Mouse (Mus musculus): Measurements from ENCODE around the gene Tanc2. TPM values are rescaled to one million over a fixed set of nuclear protein-coding genes. Genes with fewer than 3 reads are reported as not detected.

The Tanc2 gene
- polyA plus RNA-seq, 1 experiment = 8.0 TPM

GRCm38 (mm10) chr11:105953402-105953801 lies 363.6 kb downstream of the Tanc2 start:
- H3K9ac ChIP-seq (ENCODE audit: low read depth, poor library complexity, severe bottlenecking) = no peak overlapping the region
- H3K27me3 ChIP-seq (ENCODE audit: control insufficient read depth, insufficient read depth, low read length, poor library complexity, severe bottlenecking) = no peaks in the 10 kb centered on the region
- no peaks in the 10 kb centered on the region for H3K9me3 ChIP-seq (replicated peaks; ENCODE audit: control insufficient read depth, insufficient read depth, low read length, poor library complexity, severe bottlenecking)
- no peaks in the 10 kb centered on the region for H3K36me3 ChIP-seq (ENCODE audit: control insufficient read depth, insufficient read depth, low read length, poor library complexity, severe bottlenecking)
- H3K4me1 ChIP-seq (ENCODE audit: control insufficient read depth, insufficient read depth, low read length) = peaks cover 19% of the 10 kb centered on the region
- no peak overlapping the region for H3K27ac ChIP-seq (ENCODE audit: insufficient read depth, low read length)
- no peak for TF ChIP-seq CTCF (IDR thresholded peaks at IDR 0.05; ENCODE audit: low read depth, low read length)
- TF ChIP-seq EP300 (IDR thresholded peaks at IDR 0.05; ENCODE audit: insufficient read depth, low read depth, low read length) = no peak
- TF ChIP-seq POLR2A (IDR thresholded peaks at IDR 0.05; ENCODE audit: insufficient read depth, low read length) = no peak
- H3K4me3 ChIP-seq (ENCODE audit: low read depth, low read length) = no peak overlapping the region

GRCm38 (mm10) chr11:105955815-105956430 lies 366.1 kb downstream of the Tanc2 start:
- Histone ChIP-seq H3K4me1 (ENCODE audit: control insufficient read depth, insufficient read depth, low read length) (peaks cover 17% of the 10 kb centered on the region), H3K4me3 (ENCODE audit: low read depth, low read length) (peak overlapping the region; percentile 71), H3K27me3 (ENCODE audit: control insufficient read depth, insufficient read depth, low read length, poor library complexity, severe bottlenecking) (no peaks in the 10 kb centered on the region), H3K9me3 (replicated peaks; ENCODE audit: control insufficient read depth, insufficient read depth, low read length, poor library complexity, severe bottlenecking) (no peaks in the 10 kb centered on the region), H3K36me3 (ENCODE audit: control insufficient read depth, insufficient read depth, low read length, poor library complexity, severe bottlenecking) (no peaks in the 10 kb centered on the region), H3K27ac (ENCODE audit: insufficient read depth, low read length) (peak overlapping the region; percentile 38), H3K9ac (ENCODE audit: low read depth, poor library complexity, severe bottlenecking) (peak overlapping the region; percentile 51)
- TF ChIP-seq CTCF (IDR thresholded peaks at IDR 0.05; ENCODE audit: low read depth, low read length) (no peak), EP300 (IDR thresholded peaks at IDR 0.05; ENCODE audit: insufficient read depth, low read depth, low read length) (no peak), POLR2A (IDR thresholded peaks at IDR 0.05; ENCODE audit: insufficient read depth, low read length) (peak; percentile 71)

- peaks cover 10% of the 10 kb centered on the region for H3K4me1 ChIP-seq (ENCODE audit: control insufficient read depth, insufficient read depth, low read length)
- H3K4me3 ChIP-seq (ENCODE audit: low read depth, low read length) = no peak overlapping the region
- no peaks in the 10 kb centered on the region for H3K9me3 ChIP-seq (replicated peaks; ENCODE audit: control insufficient read depth, insufficient read depth, low read length, poor library complexity, severe bottlenecking)
- H3K27ac ChIP-seq (ENCODE audit: insufficient read depth, low read length) = no peak overlapping the region
- no peak overlapping the region for H3K9ac ChIP-seq (ENCODE audit: low read depth, poor library complexity, severe bottlenecking)
- TF ChIP-seq POLR2A (IDR thresholded peaks at IDR 0.05; ENCODE audit: insufficient read depth, low read length) = no peak
- no peak for TF ChIP-seq CTCF (IDR thresholded peaks at IDR 0.05; ENCODE audit: low read depth, low read length)
- no peak for TF ChIP-seq EP300 (IDR thresholded peaks at IDR 0.05; ENCODE audit: insufficient read depth, low read depth, low read length)
- no peaks in the 10 kb centered on the region for H3K27me3 ChIP-seq (ENCODE audit: control insufficient read depth, insufficient read depth, low read length, poor library complexity, severe bottlenecking)
- H3K36me3 ChIP-seq (ENCODE audit: control insufficient read depth, insufficient read depth, low read length, poor library complexity, severe bottlenecking) = no peaks in the 10 kb centered on the region
Observed at GRCm38 (mm10) chr11:105957501-105957900, 367.7 kb downstream of the Tanc2 start.

- no peak for TF ChIP-seq CTCF (IDR thresholded peaks at IDR 0.05; ENCODE audit: low read depth, low read length)
- no peak for TF ChIP-seq POLR2A (IDR thresholded peaks at IDR 0.05; ENCODE audit: insufficient read depth, low read length)
- no peak for TF ChIP-seq EP300 (IDR thresholded peaks at IDR 0.05; ENCODE audit: insufficient read depth, low read depth, low read length)
Observed at GRCm38 (mm10) chr11:105958566-105958965, 368.8 kb downstream of the Tanc2 start.

GRCm38 (mm10) chr11:105959355-105959754 lies 369.6 kb downstream of the Tanc2 start:
- TF ChIP-seq POLR2A (IDR thresholded peaks at IDR 0.05; ENCODE audit: insufficient read depth, low read length) (no peak), EP300 (IDR thresholded peaks at IDR 0.05; ENCODE audit: insufficient read depth, low read depth, low read length) (no peak), CTCF (IDR thresholded peaks at IDR 0.05; ENCODE audit: low read depth, low read length) (no peak)
- H3K27me3 ChIP-seq (ENCODE audit: control insufficient read depth, insufficient read depth, low read length, poor library complexity, severe bottlenecking) = no peaks in the 10 kb centered on the region
- peak overlapping the region; percentile 7; the same call in 1 of the 2 replicates for H3K9ac ChIP-seq (ENCODE audit: low read depth, poor library complexity, severe bottlenecking)
- no peaks in the 10 kb centered on the region for H3K36me3 ChIP-seq (ENCODE audit: control insufficient read depth, insufficient read depth, low read length, poor library complexity, severe bottlenecking)
- H3K27ac ChIP-seq (ENCODE audit: insufficient read depth, low read length) = no peak overlapping the region
- H3K4me3 ChIP-seq (ENCODE audit: low read depth, low read length) = peak overlapping the region; percentile 8
- H3K9me3 ChIP-seq (replicated peaks; ENCODE audit: control insufficient read depth, insufficient read depth, low read length, poor library complexity, severe bottlenecking) = no peaks in the 10 kb centered on the region
- no peaks in the 10 kb centered on the region for H3K4me1 ChIP-seq (ENCODE audit: control insufficient read depth, insufficient read depth, low read length)

More at GRCm38 (mm10) chr11:105958566-105958965, 368.8 kb downstream of the Tanc2 start:
- Histone ChIP-seq H3K27me3 (ENCODE audit: control insufficient read depth, insufficient read depth, low read length, poor library complexity, severe bottlenecking) (no peaks in the 10 kb centered on the region), H3K4me1 (ENCODE audit: control insufficient read depth, insufficient read depth, low read length) (no peaks in the 10 kb centered on the region), H3K4me3 (ENCODE audit: low read depth, low read length) (no peak overlapping the region), H3K9ac (ENCODE audit: low read depth, poor library complexity, severe bottlenecking) (no peak overlapping the region), H3K27ac (ENCODE audit: insufficient read depth, low read length) (no peak overlapping the region), H3K9me3 (replicated peaks; ENCODE audit: control insufficient read depth, insufficient read depth, low read length, poor library complexity, severe bottlenecking) (no peaks in the 10 kb centered on the region), H3K36me3 (ENCODE audit: control insufficient read depth, insufficient read depth, low read length, poor library complexity, severe bottlenecking) (no peaks in the 10 kb centered on the region)

- Histone ChIP-seq H3K9me3 (replicated peaks; ENCODE audit: control insufficient read depth, insufficient read depth, low read length, poor library complexity, severe bottlenecking) (no peaks in the 10 kb centered on the region), H3K36me3 (ENCODE audit: control insufficient read depth, insufficient read depth, low read length, poor library complexity, severe bottlenecking) (no peaks in the 10 kb centered on the region), H3K4me3 (ENCODE audit: low read depth, low read length) (no peak overlapping the region), H3K27me3 (ENCODE audit: control insufficient read depth, insufficient read depth, low read length, poor library complexity, severe bottlenecking) (no peaks in the 10 kb centered on the region; the same call in 1 of the 2 replicates), H3K9ac (ENCODE audit: low read depth, poor library complexity, severe bottlenecking) (no peak overlapping the region), H3K27ac (ENCODE audit: insufficient read depth, low read length) (no peak overlapping the region), H3K4me1 (ENCODE audit: control insufficient read depth, insufficient read depth, low read length) (no peaks in the 10 kb centered on the region)
- TF ChIP-seq POLR2A (IDR thresholded peaks at IDR 0.05; ENCODE audit: insufficient read depth, low read length) (no peak), CTCF (IDR thresholded peaks at IDR 0.05; ENCODE audit: low read depth, low read length) (peak; percentile 69), EP300 (IDR thresholded peaks at IDR 0.05; ENCODE audit: insufficient read depth, low read depth, low read length) (no peak)
Observed at GRCm38 (mm10) chr11:105964691-105965090, 374.9 kb downstream of the Tanc2 start.

Measured in ES-Bruce4 (cell line).